Mouse (Mus musculus) CD4-positive, CD25-positive, alpha-beta regulatory T cell, adult 2 months (primary cell): ENCODE measurements at regions not wholly inside any gene's neighbourhood (a gene's known extent, or its start where the extent isn't known, plus 50 kb on each side); places are given as distances from the start of the nearest gene placed in this dataset.

Experiments used
- DNase-seq: peaks from one replicate; pipeline ENCODE4 v3.0.0-alpha.2; 2012; ENCODE audit warnings: low read depth, low spot score

DNA sequence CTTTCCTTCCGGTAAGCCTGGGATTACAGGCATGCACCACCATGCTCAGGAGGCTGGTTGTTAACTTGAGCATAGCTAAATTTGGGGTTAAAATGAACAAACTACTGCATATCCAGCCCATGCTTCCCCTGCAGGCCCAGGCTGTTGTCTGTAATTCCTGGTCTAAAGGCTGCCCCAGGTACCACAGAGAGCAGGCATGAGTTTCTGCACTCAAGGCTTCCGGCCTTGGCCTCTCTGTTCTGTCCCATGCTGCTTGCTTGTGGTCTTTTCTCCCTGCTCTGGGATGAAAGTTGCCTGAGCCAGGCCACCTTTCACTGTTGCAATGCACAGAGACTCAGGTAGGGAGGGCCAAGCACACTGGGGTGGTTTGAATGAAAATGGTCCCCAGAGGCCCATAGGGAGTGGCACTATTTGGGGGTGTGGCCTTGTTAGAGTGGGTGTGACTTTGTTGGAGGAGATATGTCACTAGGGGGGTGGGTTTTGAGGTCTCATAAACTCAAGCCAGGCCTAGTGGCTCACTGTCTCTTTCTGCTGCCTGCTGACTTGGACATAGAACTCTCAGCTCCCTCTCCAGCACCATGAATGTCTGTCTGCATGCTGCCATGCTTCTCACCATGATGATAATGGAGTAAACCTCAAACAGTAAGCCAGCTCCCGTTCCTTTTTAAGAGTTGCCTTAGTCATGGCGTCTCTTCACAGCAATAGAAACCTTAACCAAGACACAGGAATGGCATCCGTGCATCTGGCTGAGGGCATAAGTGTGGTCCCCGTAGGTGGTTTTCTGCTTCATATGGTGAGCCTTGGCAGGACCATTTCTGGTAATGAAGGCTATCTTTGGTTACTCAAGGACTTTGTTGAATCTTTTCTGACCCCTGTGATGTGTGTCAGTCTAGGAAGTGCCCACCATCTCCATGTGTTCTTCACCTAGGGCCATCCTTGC lies 86.7 kb upstream of the Zfp366 start:
- DNase-seq: no peak

DNA sequence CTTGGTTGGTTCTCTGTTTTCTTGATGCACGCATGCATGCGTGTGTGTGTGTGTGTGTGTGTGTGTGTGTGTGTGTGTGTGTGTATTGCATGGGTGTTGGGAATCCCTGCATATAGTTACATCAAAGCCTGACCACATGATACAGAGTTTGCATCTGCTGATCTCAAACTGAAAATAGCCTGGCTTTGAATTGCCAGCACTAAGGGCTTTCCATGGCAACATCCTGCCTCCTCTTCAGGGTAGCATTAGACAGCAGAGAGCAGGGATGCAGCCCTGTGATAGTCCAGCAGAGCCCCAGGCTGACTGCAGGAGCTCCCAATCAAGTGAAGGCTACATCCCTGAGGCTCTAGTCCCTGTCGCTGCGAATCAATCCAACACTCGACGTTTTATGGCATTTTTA lies 87.8 kb upstream of the Zfp366 start:
- DNase-seq: no peak

DNA sequence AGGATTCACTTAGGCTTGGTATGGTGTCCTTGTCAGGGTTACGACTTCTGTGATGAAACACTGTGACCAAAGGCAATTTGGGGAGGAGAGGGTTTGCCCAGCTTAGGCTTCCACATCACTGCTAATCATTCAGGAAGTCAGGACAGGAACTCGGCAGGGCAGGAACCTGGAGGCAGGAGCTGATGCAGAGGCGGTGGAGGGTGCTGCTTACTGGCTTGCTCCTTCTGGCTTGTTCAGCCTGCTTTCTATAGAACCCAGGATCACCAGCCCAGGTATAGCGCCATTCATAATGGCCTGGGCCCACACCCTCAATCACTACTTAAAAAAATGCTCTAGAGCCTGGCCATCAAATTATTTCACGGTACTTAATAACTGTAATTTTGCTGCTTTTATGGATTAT lies 89.6 kb upstream of the Zfp366 start:
- DNase-seq: no peak

DNA sequence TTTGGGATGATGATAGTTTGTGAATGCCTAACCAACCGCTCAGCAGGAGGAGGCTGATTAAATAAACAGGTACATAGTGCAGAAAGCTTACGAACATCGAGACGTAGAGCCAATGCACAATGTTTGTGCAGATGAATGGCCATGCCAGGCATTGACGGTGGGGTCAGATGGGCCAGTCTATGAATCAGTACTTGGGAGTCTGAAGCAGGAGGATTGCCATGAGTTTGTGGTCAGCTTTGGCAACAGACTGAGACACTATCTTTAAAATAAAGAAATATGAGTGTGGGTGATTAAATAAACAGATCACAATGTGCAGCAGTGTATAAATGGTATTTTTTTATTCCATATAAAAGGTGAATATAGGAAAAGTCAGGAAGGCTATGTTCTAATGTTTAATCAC lies 90.4 kb upstream of the Zfp366 start:
- DNase-seq: no peak

DNA sequence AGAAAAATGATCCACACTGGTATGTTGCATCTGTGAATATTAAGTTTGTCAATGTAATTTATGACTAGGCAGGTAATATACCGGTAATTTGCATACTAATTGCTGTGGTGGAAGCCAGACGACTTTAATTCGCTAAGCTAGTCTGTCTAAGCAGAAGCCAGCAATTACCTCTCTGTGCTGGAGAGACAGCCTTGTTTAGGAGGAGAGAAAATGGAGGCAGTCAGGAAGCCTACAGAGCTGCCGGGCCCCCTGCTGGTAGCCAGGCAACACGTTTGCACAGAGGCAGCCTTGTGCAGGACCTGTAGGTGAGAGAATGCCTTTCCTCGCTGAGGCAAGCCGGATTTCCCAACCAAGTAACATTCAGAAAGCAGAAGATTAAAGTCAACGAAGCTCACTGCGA lies 91.4 kb upstream of the Zfp366 start:
- DNase-seq: peak; percentile 80

DNA sequence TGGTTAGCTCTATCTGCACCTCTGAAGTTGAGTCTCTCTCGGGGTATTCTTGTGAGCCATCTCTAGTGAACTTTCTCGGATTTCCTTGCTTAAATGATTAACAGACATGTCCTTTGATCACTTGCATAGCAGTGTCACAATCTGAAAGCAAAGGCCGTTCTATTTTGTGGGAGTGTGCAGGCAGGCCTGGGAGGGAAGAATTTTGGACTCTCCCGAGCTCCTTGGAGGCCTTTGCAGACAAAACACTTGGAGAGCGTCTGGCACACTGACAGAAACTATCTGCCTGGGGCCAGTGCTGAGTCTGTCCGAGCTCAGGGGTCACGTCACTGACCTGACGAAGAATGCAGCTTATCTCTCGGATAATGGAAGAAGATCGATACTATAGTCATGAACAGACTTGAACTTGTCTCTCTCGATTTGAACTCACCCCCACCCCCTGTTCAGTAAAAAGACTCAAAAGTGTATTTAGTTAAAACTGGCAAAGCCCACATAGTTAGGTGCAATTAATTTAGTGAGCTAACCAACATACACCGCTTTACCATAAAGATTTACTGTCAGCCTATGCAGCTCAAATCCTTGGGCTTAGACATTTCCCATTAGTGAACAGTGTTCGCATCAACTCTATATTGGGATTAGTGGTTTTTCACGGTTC lies 92.2 kb upstream of the Zfp366 start:
- DNase-seq: no peak

DNA sequence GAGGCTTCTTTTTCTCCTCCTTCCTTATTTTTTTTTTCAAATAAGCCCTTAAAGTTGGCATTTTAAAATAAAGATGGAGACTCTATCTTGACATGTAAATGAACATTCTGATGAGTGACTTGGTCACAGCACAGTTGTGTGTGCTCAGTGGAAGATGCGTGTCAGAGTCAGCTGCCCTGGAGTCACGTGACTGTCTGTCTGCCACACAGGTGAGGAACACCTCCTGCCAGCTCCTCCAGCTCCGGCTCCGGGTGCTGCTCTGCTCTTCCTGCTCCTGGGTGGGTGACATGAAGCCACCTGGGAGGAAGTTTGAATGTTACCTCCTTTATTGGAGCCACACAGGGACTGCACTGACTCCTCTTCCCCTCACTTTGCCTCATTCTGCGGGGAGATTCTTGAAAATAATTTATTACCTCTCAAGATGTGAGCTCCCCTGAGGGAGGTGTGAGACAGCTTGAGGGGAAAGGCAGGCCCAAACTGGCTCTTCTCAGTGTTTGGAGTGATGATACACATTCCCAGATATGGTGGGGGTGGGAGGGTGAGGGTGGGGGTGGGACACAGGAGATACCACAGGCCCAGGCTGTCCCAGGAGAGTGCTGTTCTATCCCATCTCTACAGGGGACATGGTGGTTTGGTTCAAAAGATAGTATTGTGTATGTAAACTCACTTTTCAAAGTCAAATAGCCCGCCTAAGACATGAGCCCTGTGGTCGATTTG lies 92.9 kb upstream of the Zfp366 start:
- DNase-seq: no peak

DNA sequence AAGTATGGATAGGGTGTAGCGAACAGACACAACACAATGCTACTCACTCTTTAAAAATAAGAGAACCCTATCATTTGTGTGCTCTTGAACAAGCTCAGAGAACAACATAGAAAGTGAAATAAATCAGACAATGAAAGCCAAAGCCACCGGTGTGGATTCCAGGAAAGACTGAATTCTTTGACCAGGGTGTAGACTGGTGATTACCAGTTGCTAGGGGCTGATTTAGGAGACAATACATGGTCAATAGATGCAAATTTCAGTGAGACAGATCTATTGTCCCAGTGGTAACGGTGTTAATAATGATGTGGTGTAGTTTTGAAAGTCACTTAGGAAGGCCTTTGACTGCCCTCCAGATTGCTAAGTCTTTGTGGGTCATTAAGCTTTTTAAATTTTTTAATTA lies 94.3 kb upstream of the Zfp366 start:
- DNase-seq: no peak

DNA sequence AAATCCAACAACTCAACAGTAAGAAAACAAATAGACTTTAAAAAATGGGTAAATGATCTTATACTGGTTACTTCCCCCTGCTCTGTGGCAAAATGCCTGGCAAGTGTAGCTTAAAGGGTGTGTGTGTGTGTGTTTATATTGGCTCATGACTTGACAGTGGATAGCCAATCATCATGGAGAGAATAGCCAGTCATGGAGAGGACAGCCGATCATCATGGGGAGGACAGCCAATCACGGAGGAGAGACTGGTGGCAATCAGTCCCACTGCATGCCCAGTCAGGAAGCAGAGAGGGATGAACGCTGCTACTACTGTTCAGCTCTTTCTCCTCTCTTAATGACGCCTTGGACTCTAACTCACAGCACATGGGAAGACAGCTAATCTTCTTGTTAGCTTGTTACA lies 96.3 kb upstream of the Zfp366 start:
- no peak for DNase-seq

DNA sequence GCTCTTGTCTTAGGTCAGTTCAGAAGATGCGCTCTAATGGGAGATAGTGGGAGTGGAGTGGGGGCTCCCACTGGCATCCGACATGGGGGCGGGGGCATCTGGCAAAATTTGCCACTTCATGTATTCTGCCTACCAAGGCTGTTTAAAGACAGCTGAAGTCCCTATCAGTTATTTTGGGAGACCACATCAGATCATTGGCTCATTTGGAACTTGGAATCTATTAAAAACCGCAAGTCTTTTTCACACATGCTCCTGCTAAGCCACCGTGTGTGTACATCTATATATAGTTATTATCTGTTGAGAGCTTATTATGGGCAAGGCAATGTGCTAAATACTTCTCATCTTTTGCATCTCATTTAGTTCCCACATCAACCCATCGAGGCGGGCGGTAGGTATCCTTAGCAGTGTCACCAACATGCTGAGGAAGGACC lies 95.0 kb upstream of the 1700024P04Rik start:
- no peak for DNase-seq

DNA sequence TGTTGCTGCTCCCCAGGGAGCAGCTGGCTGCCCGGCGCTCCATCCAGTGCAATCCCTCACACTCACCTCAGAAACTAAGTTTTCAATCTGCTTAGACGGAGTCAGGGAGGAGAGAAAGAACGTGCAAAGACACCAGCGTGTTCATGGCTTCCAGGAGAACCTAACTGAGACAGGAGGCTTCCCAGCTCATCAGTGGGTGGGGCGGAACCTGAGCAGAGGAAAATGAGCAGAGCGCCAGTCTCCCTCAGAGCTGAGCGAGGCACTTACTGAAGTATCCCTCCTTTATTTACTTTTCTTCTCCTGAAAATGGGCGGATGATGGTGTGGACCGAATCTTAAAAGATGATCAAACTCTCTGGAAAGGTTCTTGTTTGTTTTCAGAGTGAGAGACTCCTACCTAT lies 94.3 kb upstream of the 1700024P04Rik start:
- no peak for DNase-seq

DNA sequence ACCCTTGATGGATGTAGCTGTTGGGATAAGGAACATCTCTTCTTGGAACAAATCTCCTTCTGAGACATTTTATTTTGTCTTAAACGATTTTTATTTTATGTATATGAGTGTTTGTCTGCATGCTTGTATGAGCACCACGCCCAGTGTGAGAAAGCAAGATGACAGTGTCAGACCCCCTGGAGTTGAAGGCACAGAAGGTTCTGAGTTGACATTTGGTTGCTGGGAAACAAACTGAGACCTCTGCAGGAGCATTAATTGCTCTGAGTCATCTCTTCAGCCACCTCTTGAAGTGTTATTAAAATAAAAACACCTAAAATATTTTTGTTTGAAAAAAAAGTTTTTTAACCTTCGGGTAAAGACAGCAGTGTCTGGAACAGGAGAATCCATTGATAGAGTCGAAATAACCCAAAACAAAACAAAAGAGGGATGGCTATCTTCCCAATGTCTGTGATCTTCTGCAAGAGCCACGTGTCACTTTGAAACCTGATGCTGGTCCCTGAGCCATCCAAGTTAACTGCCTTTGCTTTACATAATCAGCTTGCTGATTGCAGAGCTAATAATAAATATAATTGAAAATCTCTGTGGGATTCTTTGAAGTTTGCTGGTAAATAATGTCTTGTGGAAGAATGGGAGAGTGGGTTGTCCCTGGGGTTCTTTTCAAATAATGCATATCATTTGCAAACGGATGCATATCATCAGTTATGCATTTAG lies 92.8 kb upstream of the 1700024P04Rik start:
- no peak for DNase-seq

DNA sequence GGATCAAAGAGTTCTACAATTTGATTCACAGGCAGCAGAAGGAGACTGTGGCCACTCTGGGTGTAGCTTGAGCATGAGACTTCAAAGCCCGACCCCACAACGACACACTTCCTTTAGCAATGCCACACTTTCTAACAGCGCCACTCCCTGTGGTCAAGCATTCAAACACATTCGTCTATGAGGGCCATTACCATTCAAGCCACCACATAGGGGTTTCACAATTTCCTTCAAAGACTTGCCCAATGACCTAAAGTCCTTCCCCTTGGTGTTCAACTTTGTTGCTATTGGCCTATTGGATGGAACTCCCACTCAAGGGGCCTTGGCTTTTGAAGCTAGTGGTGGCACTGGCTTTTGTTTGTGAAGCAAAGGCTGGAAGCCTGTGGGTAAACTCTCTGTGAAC lies 91.1 kb upstream of the 1700024P04Rik start:
- DNase-seq: no peak

DNA sequence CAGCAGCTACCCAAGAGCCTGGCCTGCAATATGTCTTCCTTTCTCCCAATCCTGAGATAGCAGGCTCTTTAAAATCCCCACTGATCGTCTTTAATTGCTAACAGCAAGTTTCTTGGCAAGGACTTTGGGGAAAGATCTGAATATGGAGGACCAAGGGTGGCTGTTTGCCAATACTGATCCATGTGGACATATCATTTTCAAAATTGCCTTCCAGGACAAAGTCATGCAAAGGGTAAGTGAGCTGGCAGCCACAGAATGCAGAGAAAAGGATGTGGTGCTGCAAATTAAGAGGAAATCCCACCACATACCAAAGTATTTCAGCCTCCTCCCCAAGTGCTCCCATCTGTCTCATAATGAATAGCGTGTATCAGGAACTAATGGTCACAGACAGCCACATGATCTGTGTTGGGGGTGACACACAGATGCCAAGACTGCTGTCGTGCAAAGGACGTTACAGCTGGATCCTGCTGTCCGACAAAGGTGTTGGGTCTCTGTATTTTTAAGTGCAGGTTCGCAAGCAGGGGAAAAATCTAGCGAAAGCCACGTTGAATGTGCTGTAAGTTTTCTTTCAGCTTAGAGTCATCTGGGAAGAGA lies 87.6 kb upstream of the 1700024P04Rik start:
- no peak for DNase-seq

DNA sequence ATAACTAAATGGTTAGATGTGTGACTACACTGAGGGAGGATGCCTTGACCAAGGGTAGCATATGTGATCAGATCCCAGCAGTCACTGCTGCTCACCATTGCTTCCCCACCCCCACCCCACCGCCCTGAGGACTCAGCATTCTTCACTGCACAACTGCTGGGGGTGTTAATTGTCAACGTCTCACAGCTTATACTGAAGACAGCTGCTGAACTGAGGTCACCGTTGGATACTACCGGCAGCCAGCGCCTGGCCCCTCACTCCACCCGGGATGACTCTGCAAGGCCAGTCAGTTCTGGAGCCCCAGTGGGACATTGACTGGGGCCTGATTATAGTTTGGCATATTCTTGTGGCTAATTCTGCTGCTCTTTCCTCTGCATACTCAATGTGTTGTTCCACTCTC lies 87.0 kb upstream of the 1700024P04Rik start:
- DNase-seq: no peak

DNA sequence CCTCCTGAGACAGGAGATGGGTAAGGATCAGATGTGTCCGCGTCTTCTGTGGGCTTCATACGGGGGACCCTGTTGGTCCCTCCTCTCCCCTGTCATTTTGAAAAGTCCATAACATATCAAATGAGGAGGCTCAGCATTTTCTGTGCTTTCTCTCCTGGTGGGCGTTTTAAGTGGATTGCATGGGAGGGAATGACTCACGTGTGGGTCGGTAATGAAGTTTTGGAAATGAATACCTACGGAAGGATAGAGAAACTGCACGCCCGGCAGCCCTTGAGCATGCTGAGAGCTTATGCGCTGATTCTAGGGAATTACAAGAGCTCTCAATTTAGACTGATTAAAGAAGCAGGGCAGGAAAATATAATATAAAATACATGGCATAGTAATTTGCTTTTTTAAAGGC lies 85.4 kb upstream of the 1700024P04Rik start:
- DNase-seq: no peak

DNA sequence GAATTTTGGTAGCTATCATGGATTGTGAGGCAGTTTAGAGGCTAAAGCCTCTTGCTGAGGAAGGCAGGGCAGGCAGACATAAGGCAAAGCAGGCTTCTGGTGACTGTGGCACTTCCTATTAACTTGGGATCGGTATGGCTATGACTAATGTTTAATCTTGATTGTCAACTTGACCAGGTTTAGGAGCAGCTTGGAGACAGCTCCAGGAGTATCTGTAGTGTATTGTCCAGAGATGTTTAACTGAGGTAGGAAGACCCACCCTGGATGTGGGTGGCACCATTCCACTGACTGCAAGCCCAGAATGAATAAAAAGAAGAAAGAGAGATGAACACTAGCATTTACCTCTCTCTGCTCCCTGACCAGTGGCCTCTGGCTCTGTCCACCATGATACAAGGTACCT lies 83.1 kb upstream of the 1700024P04Rik start:
- no peak for DNase-seq

DNA sequence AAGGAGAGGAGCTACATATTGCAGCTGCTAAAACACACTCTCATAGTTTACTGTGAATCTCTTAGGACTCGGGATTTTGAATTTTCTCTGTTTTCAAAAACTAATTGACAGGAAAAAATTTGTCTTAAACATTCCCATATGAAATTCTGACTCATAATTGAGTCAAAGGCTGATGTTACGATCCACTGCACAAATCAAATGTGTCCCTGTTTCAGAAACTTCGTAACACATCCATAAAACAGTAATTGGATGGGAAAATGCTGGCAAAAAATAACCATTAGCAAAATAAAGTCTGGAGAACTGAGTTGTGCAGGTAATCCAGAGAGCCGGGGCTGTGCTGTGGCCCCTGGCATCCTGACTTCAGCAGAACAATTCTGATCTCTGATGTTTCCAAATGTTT lies 79.1 kb upstream of the 1700024P04Rik start:
- no peak for DNase-seq

DNA sequence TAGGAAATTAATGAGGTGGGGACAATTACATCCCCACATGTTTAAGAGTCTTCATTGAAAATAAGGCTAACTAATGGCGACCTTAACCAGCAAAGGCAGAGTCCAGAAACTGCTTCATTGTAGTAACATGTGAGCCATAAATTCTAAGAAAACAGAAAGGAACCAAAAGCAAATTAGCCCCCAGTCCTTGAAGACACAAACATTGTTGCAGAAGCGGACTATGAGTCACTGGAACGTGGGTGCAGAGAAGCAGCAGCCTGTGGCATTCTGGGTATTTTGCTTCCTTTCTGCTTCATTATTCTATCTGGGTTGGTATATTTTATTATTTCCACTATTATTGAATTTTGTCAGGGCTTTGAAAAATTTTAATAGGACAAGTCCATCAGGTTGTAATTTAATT lies 78.6 kb upstream of the 1700024P04Rik start:
- no peak for DNase-seq

DNA sequence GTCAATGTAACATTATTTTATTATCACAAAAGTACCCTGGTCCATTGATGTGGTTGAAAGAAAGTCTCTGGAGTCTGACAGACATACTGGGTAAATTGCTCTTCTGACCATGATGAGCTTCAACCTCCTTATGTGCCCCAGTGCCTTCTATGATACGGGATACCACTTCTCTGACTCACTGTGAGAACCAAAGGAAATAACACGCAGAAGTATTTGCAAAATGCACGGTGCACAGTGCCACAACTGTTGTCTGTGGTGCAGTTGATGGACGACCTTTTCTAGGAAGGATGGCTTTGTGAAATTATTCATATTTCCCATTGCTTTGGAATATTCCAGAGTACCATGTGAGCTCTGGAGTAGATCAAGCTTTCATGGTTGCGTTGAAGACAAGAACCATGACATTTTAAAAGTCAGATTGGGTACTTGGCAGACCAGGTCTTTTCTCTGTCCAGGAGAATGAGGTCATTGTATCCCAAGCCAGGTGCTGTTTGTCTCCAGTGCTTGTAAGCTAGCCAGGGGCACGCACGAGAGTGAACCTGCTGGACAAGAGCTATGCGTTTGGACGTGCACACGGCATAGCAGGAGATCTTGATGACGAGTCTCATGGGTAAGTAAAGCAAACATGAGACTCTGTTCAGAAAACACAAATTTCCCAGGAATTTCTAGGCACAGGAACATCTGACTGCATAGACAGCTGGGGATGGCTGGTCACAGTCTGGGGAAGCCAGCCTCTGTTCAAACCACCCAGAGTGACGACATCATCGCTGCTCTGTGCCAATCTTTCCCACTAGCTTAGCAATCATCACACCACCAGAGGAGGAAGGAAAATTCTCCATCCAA lies 74.0 kb upstream of the 1700024P04Rik start:
- no peak for DNase-seq

DNA sequence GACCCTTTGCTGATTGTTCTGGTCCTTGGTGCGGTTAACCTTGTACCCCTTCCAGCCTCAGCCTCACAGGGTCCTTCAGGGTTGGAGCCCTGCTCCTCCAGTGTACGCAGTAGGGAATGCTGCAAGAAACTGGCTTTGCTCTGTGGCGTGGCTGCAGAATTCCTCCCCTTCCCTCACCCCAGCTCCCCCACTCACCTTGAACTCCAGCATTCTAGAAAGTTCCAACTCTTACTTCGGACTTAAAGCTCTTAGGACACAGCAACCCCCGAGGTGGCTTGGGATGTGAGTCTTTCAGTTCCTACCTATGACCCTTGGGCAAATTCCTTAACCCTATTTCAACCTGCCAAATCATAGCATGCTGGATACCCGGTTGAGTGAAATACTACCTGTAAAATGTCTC lies 73.3 kb upstream of the 1700024P04Rik start:
- DNase-seq: no peak
